Mouse (Mus musculus) kidney, adult 8-10 months (tissue): ENCODE data around the gene Setd1b.

ENCODE experiments used
- DNase-seq, 2 experiments: peaks; one replicate each; pipeline ENCODE4 v3.0.0; 2022

The Setd1b gene

DNA sequence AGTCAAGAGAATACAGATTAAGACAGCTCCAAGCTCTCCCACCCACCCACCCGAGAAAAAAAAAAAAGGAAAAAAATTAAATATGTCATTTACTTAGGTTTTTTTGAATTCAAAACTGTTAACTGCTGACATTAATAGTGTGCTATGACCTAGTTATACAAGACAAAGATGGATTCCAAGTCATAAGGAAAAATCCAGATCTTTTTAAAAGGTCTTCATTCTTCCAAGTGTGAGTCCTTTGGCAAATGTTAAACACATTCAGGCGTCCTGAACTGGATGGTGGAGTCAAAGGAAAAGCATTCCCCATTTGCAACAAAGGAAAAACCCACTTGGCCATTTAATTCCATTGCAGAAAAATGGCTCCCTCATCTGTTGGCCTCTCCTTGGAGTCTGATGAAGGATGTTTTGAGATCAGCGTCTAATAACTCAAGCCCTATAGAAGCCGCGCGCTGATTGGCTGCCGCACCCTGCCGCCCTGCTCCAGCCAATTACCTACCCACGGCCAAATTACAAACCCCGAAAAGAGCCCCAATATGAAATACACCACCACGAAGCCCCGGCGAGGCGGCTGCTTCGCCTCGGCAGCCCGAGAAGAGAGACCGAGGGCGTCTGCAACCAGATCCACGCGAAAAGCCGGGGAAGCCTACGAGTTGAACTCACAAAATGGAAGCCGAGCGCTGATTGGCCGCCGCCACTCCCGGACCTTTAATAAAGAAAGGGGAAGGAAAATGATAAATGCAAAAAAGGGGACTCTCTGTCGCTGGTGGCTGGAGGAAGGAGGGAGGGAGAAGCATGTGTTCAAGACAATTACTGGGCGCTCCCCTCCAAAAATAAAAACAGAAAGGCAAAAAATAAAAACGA lies 1.1 kb upstream of the Setd1b start:
- peak; percentile 94 to 95 for DNase-seq

DNA sequence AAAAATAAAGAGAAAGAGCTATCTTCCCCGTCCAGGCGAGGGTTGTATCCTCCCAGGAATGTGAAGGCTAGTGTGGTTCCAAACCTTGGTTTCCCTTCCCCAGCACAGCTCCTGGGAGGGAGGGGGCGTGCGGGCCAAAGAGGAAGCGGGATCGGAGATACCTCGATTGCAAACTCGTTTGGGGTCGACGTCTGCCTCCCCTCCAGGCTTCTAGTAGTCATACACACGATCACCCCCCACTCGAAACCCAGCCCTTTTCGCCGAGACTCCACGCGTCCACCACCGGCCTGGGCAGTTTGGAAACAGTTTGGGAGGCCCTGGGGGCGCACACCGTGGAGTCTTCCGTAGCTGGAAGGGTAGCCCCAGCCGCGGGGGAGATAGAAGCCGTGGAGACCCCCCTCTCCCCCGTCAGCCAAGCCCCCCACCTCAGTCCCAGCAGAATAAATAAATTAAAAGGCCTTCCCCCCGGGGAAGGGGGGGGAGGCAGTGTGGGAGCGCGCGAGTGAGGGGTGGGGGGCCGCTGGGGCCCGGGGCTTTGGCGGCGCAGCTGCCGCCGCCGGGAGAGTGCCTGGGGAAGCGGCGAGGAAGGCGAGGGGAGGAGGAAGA lies 335 bp upstream of the Setd1b start:
- peak in 1 of 2 experiments; percentile 56 for DNase-seq

DNA sequence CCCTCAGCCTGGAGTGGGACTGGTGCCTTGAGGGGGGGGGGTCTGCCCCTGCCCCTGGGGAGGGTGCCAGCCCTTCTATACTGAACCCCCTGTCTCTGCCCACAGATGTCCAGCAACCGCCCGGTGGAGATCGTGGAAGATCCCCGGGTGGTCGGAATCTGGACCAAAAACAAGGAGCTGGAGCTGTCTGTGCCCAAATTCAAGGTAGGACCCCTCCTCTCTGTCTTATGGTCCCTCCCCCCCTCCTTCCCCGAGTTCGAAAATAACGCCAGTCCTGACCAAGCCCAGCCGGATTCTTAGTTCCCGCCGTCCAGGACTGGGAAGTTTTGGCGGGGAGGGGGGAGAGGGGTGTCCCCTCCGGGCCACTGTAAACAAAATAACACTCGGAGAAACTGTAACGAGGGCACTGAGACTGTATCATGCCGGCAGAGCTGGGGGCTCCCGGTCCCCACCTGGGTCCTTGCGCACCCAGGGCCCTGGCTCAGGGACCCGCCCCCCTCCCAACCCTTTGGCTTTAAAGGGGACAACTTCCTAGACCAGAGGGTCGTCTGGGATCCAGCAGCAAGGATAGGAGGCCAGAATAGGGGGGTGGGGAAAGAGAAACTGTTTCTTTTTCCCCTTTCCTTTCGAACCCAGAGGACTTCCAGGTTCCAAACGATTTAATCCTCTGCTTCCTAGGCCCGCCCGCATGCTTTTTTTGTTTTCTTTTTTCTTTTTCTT lies 1.4 kb downstream of the Setd1b start:
- peak in 1 of 2 experiments; percentile 29 for DNase-seq

DNA sequence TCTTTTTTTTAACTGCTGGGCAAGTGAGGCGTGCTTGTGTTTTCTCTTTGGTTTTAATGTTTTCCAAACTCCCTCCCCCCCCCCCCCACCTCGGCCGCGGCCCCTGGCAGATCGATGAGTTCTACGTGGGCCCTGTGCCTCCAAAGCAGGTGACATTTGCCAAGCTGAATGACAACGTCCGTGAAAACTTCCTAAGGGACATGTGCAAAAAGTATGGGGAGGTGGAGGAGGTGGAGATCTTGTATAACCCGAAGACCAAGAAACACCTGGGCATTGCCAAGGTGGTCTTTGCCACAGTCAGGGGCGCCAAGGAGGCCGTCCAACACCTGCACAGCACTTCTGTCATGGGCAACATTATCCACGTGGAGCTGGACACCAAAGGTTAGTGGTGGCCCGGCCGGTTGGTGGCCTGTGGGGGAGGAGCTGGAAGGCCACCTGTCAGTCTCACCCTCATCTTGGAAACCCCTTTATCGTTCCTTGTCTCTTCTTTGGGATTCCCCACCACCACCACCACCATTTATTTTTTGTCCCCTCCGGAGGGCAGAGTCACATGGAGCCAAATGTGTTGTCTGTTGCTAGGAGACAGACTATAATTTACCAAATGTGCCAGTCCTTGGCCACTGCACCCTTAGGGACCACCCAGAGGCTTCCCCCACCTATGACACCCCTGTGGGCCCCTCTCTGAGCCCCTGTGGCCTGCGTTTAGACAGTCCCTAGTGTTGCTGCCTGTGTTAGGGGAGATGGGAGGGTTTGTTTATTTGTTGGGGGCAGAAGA lies 2.2 kb downstream of the Setd1b start:
- peak in 1 of 2 experiments; percentile 19 for DNase-seq

DNA sequence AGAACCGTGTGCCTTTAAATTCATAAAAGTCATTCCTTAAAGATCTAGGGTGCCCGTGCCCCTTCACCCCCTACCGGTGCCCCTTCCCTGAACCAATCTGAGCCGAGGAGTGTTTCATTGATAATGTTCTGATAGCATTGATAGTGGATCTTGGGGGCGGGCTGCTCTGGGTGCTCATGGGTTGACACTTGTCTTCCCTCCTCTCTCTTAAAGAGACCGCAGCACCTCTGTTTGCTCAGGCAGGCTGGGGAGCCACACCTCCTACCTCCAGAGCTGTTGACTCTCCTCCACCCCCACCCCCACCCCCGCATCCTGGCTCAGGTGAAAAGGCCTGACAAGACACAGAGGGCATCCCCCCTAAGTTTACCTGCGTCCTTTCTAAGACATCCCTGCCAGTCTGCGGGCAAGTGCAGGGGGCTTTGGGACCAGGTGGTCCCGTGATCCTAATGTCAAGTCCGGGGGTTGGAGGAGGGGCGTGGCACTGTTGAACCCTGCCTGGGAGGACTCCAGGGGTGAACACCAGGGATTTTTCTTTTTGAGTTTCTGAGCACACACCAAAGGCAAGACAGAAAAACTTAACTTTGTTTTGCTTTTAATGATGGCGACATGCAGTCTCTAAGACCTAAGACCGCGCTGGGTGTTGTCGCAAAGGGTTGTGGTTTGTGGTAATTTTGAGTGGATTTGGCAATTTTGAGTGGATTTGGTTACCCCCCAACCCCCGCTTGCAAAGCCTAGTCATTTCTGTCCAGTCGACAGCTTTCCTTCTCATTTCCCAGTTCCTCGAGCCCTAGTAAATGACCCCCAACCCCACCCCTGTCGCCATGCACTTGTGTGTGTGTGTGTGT lies 3.0 kb downstream of the Setd1b start:
- no peak for DNase-seq

DNA sequence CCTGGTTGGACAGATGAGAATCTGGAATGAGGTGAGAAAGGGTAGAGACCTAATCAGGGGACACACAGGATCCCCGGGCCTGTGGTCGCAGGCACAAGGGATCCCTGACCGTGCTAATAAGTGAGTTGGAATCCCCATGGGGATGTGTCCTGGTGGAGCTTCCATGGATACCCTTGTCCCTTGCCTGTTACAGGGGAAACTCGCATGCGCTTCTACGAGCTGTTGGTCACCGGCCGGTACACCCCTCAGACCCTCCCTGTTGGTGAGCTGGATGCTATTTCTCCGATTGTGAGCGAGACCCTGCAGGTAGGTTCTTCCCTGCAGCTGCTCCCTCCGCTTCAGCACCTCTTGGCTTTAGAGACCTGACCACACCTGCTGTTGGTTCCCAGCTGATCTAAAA lies 4.4 kb downstream of the Setd1b start:
- no peak for DNase-seq

DNA sequence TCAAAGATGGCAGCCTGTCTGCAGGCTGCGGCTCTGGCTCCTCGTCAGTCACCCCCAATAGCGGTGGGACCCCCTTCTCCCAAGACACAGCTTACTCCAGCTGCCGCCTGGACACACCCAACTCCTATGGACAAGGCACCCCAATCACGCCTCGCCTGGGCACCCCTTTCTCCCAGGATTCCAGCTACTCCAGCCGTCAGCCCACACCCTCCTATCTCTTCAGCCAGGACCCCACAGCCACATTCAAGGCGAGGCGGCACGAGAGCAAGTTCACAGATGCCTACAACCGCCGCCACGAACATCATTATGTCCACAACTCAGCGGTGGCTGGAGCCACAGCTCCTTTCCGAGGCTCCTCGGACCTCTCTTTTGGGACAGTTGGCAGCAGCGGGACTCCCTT lies 5.6 kb downstream of the Setd1b start:
- DNase-seq, result no peak

DNA sequence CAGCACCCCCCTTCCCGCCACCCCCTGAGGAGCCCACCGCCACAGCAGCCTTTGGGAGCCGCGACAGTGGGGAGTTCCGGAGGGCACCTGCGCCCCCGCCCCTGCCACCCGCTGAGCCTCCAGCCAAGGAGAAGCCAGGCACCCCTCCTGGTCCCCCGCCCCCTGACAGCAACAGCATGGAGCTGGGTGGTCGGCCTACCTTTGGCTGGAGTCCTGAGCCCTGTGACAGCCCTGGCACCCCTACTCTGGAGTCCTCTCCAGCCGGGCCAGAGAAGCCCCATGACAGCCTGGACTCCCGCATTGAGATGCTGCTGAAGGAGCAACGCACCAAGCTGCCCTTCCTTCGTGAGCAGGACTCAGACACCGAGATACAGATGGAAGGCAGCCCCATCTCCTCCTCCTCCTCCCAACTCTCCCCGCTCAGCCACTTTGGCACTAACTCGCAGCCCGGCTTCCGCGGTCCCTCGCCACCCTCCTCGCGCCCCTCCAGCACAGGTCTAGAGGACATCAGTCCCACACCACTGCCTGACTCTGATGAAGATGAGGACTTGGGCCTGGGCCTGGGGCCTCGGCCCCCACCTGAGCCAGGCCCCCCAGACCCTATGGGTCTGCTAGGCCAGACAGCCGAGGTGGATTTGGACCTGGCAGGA lies 6.2 kb downstream of the Setd1b start:
- no peak for DNase-seq

DNA sequence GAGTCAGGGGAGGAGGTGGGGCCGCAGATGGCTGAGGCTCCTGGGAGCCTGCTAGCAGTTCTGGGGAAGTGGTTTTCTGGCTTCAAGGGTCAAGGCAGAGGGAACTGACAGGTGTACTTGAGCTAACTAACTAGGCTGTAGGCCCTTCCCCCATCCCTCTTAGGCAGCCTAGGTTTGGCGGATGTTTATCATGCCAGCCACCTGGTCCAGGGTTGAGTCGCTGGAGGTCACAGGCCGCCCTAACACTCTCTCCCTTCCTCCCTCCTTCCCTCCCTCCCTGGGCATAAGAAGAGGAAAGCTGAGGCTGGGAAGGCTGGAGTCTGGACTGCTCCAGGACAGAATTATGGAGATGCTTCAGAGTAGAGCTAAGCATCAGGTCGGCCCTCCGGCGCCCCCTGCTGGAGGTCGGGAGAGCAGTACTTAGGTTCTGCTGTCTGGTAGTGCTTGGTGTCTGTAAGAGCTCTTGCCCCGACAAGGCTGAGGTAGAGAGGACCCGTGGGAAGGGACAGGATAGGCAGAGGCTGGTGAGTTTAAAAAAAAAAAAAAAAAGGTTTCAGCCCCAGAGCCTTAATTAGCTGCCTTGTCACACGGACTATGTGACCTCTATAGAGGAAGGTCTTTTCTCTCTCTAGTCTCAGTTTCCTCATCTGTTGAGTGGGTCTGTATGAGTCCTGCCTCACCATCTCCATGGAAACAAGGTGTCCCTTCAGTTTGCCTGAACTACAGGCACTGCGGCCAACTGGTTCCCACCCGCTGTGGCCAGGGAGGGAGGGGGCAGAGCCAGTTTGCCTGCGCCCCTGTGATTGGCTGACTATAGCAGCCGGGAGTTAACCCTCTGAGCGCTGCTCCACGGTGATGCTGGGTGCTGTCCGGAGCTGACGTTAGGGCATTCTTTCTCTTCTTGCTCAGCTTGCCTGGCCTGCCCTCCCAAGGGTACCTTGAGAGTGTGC lies 7.7 kb downstream of the Setd1b start:
- peak; percentile 86 to 92 for DNase-seq

DNA sequence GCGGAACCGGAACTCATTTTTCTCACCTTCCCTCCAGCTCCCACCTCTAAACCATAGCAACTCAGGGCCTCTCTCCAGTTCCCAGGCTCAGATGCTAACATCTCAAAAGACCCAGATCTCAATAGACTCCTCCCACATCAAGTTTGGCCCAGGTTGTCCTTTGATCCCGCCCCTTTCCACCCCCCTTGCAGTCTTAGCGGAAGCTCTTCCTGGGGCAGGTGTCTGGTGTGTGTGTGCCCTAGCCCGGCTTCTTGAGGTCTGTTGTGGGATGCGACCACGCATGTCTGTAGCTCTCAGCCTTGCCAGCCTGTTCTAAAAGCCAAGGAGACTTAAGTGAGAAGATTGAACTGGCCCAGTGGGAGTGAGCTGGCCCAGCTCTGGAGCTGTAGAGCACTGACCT lies 8.6 kb downstream of the Setd1b start:
- no peak for DNase-seq

DNA sequence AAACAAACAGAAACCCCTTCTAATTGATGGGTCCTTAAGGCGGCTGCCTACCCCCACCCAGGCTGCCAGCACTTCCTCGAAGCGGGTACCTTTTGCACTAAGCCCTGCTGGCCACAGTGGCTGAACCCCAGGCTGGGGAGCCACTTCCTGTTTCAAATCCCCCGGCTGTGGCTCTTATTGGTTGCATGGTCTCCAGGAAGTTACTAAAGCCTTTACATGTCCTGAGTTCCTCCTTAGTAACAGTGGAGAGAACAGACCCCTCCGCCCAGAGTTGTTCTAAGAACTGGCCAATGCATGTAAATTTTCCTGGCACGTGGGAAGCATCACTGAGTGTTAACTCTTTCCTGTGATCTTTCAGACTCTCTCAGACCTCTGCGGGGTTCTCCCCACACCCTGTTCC lies 9.1 kb downstream of the Setd1b start:
- no peak for DNase-seq

DNA sequence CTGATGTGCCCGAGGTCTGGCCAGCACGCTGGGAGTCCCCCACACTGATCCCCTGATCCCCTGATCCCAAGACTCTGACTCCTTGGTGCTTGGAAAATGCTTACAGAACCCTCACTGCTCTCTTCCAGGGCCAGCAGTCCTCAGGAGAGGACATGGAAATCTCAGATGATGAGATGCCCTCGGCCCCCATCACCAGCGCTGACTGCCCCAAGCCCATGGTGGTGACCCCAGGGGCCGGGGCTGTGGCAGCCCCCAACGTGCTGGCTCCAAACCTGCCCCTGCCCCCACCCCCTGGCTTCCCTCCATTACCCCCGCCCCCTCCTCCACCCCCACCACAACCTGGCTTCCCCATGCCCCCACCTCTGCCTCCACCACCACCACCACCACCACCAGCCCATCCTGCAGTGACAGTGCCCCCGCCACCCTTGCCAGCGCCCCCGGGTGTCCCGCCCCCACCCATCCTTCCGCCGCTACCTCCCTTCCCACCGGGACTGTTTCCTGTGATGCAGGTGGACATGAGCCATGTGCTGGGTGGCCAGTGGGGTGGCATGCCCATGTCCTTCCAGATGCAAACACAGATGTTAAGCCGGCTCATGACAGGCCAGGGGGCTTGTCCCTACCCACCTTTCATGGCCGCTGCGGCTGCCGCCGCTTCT lies 9.8 kb downstream of the Setd1b start:
- no peak for DNase-seq

DNA sequence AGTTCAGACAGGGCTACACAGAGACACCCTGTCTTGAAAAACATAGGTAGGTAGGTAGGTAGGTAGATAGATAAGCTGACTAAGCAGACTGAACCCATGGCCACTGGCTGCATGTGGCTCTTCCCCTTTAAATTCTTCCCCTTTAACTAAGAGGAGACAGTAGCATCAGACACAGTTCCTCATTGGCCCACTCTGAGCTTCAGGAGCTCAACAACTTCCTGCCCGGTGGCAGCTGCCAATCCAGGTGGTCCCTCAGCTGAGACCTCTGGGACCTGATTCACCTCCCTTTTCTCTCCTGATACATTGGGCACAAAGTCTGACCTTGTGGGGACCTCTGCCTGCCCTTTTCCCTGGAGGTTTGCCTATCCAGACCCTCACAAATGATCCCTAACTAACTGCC lies 10.9 kb downstream of the Setd1b start:
- DNase-seq, result no peak

DNA sequence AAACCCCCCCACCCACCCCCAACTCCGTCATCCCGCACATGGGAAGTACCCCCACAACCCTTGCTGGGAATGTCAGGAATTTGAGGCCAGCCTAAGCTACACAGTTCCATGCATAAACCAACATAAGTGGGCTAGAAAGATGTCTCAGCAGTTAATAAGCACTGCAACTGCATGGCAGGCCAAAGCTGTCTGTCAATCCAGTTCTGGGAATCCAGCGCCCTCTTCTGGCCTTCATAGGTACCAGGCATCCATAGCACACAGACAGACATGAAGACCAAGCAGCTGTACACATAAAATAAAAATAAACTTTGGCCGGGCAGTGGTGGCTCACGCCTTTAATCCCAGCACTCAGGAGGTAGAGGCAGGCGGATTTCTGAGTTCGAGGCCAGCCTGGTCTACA lies 13.4 kb downstream of the Setd1b start:
- DNase-seq, result peak in 1 of 2 experiments; percentile 80

DNA sequence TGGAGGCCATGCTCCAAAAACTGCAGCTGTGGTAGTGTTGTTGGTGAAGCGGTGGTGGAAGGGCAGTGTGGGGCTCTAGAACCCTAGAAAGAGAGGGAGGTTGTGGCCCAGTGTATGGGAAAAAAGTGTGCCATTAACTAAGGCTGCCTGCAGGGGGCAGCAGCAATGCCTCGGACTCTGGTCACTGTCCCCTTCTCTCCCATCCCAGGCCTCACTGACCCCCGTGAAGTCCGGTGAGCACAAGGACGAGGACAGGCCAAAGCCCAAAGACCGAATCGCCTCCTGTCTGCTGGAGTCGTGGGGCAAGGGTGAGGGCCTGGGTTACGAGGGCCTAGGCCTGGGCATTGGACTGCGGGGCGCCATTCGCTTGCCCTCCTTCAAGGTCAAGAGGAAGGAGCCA lies 14.8 kb downstream of the Setd1b start:
- no peak for DNase-seq

DNA sequence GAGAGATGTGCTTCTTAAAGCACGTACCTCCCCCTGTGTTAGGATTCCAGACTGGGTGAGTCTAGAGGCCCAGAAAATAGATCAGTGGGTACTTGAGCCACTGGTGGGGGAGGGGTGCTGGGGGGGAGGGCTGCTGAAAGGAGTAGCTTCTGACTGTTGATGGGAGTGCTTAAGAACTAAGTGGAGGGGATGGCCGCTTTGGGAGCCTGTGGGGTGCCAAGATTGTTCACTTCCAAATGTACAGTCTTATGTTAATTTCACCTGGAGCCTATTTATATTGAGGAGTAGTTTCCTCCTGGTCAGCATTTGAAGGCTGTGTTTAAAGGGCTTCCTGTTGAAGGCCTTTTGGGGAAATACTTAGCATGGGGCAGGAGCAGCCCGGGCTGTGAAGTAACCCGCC lies 16.0 kb downstream of the Setd1b start:
- no peak for DNase-seq

DNA sequence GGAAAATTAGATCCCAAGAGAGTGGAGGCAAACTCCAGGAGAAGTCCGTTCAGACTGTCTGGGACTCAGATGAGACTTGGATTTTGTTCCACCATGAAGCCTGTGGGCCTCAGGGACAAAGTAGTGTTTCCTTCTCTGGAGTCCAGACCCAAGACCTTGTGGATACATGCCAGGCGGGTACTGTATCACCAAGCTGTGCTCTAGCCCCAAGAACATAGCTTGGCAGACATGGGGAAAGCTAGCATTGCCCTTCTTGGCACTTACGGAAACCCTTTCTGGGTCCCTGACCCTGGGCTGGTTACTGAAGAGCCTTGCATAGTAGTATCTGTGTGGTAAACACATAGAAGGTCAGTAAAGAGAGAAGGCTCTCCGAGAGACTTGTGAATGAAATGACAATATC lies 17.5 kb downstream of the Setd1b start:
- no peak for DNase-seq

DNA sequence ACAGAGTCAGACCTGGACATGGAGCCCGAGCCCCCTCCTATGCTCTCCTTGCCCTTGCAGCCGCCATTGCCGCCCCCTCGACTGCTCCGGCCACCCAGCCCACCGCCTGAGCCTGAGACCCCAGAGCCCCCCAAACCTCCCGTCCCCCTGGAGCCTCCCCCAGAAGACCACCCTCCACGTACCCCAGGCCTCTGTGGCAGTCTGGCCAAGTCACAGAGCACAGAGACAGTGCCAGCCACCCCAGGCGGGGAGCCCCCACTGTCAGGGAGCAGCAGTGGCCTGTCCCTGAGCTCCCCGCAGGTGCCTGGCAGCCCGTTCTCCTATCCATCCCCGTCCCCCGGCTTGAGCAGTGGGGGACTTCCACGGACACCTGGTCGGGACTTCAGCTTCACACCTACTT lies 17.9 kb downstream of the Setd1b start:
- DNase-seq, result no peak

DNA sequence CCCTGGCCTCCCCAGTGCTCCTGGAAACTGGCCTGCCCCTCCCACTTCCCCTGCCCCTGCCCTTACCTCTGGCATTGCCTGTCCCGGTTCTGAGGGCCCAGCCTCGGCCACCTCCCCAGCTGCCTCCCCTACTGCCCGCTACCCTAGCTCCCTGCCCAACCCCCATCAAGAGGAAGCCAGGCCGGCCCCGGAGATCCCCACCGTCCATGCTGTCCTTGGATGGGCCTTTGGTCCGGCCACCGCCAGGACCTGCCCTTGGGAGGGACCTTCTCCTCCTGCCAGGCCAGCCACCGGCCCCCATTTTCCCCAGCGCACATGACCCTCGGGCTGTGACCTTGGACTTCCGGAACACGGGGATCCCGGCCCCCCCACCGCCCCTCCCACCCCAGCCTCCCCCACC lies 18.3 kb downstream of the Setd1b start:
- DNase-seq, result no peak

DNA sequence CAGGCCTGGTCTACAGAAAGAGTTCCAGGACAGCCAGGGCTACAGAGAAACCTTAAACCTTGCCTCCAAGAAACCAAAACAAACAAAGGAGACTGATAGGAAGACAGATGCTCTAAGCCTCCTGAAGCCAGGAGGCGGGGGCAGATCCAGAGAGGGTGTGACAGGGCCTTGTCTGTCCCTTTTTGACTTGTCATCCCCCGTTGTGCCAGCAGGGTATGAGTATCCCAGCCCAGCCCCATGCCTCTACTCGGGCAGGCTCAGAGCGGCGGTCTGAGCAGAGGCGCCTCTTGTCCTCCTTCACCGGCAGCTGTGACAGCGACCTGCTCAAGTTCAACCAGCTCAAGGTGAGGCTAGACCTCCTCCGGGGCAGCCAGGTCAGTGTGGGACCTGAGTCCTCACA lies 20.9 kb downstream of the Setd1b start:
- DNase-seq, result no peak
